Mouse (Mus musculus): ENCODE measurements around the gene Zbtb20.

GRCm38 (mm10) chr16:43080403-43080802, 204.7 kb downstream of the Zbtb20 start:
- no peak for TF ChIP-seq TAL1 (IDR thresholded peaks at IDR 0.05; ENCODE audit: low read length)
- TF ChIP-seq GATA1 (IDR thresholded peaks at IDR 0.05; ENCODE audit: low read length), result no peak

Measured in erythroblast, embryonic 14.5 days (primary cell).